Comparison of ENCODE assay signal across 8 mouse cellular contexts in the genomic region with DNA sequence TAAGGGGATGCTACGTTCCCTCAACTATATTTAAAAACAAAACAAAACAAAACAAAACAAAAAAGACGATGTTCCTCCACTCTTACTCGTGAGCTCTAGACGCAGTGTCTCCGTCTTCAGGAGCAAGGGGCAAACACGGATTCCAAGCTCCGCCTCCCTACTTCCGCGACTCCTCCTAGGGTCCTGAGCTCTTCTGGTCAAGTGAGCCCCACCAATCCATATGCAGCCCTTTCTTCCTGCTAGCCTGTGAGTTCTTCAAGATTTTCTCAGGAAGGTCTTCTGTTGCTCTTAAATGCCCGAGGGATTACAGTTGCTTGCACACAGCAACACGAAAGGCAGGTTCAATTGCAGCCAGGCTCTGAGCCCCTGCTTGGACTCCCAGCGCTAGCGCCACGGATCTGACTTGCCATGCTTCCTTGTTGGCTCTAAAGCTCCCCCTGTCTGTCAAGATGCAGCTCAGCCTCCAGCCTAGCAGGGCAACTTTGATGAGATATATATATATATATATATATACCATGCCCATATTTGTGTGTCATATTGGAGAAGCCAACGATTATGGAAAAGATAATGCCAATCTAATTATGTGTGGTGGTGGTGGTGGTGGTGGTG. TPM values are rescaled to one million over a fixed set of nuclear protein-coding genes. Genes with fewer than 3 reads are reported as not detected.
DNase-seq lines count a peak whose midpoint lies in the region; ATAC-seq and TF ChIP-seq lines count a peak whose summit lies in the region.

No protein-coding gene starts in this region.

- H3K4me2 ChIP-seq in forebrain, embryonic 16.5 days (ENCODE audit: low read length) = 0 out of 2 replicates have a peak overlapping the region, but pooled peaks have one; percentile 22
- peak overlapping the region; percentile 62 for H3K4me2 ChIP-seq in intestine, postnatal 0 days (replicated peaks; ENCODE audit: low read depth)
- peak overlapping the region; percentile 55 for H3K4me2 ChIP-seq in lung, embryonic 16.5 days (ENCODE audit: low read depth, low read length)

- H3K27ac ChIP-seq in forebrain, embryonic 16.5 days (ENCODE audit: low read length) = no peak overlapping the region
- no peak overlapping the region for H3K27ac ChIP-seq in intestine, postnatal 0 days (ENCODE audit: low read depth, low read length)
- H3K27ac ChIP-seq in lung, embryonic 16.5 days (ENCODE audit: low read length) = no peak overlapping the region

- no peaks in the 10 kb centered on the region for H3K27me3 ChIP-seq in forebrain, embryonic 16.5 days (replicated peaks; ENCODE audit: control insufficient read depth, insufficient read depth, low read length)
- H3K27me3 ChIP-seq in intestine, postnatal 0 days (replicated peaks; ENCODE audit: control insufficient read depth, insufficient read depth, low read length) = no peaks in the 10 kb centered on the region
- no peaks in the 10 kb centered on the region for H3K27me3 ChIP-seq in lung, embryonic 16.5 days (ENCODE audit: control insufficient read depth, insufficient read depth, low read depth, low read length)

- H3K36me3 ChIP-seq in forebrain, embryonic 16.5 days (ENCODE audit: control insufficient read depth, insufficient read depth) = no peaks in the 10 kb centered on the region
- no peaks in the 10 kb centered on the region for H3K36me3 ChIP-seq in intestine, postnatal 0 days (ENCODE audit: control insufficient read depth, insufficient read depth)
- H3K36me3 ChIP-seq in lung, embryonic 16.5 days (ENCODE audit: control insufficient read depth, insufficient read depth, low read length) = no peaks in the 10 kb centered on the region

- no peak for ATAC-seq in forebrain, embryonic 16.5 days
- 0 out of 2 replicates have a peak, but pooled peaks have one; percentile 31 for ATAC-seq in intestine, postnatal 0 days
- ATAC-seq in lung, embryonic 16.5 days (ENCODE audit: low read depth) = peak; percentile 43; the same call in 1 of the 2 replicates

- H3K4me3 ChIP-seq in forebrain, embryonic 16.5 days (replicated peaks; ENCODE audit: low read length) = no peak overlapping the region
- peak overlapping the region; percentile 27 for H3K4me3 ChIP-seq in intestine, postnatal 0 days (ENCODE audit: low read depth, low read length)
- H3K4me3 ChIP-seq in lung, embryonic 16.5 days (ENCODE audit: low read length) = peak overlapping the region; percentile 42

- H3K4me1 ChIP-seq in forebrain, embryonic 16.5 days (replicated peaks; ENCODE audit: control insufficient read depth, insufficient read depth, low read length) = no peaks in the 10 kb centered on the region
- H3K4me1 ChIP-seq in intestine, postnatal 0 days (replicated peaks; ENCODE audit: control insufficient read depth, insufficient read depth, low read length) = no peaks in the 10 kb centered on the region
- 0 out of 2 replicates have a peak, but pooled peaks cover 4% of the 10 kb centered on the region for H3K4me1 ChIP-seq in lung, embryonic 16.5 days (replicated peaks; ENCODE audit: control insufficient read depth, insufficient read depth, low read length)

- TF ChIP-seq CTCF in intestine, postnatal 0 days (IDR thresholded peaks at IDR 0.05; ENCODE audit: low read depth) = peak; percentile 65

- H3K9me3 ChIP-seq in forebrain, embryonic 16.5 days (ENCODE audit: control insufficient read depth, low read length) = no peaks in the 10 kb centered on the region
- no peaks in the 10 kb centered on the region for H3K9me3 ChIP-seq in intestine, postnatal 0 days (ENCODE audit: control insufficient read depth)
- H3K9me3 ChIP-seq in lung, embryonic 16.5 days (ENCODE audit: control insufficient read depth, low read length) = no peaks in the 10 kb centered on the region

- WGBS in forebrain, embryonic 16.5 days = 26% methylated on average over 15 of the region's 15 CpGs
- 13% methylated on average over 15 of the region's 15 CpGs for WGBS in intestine, postnatal 0 days
- 12% methylated on average over 15 of the region's 15 CpGs for WGBS in lung, embryonic 16.5 days

- peak; percentile 19 to 38 for DNase-seq in CD8-positive naive resting alpha-beta T cell, adult 2 months (ENCODE audit: low read depth in 2 of 2, low spot score in 2 of 2)
- peak; percentile 42 for DNase-seq in MN1 (ENCODE audit: low spot score)
- DNase-seq in spleen, postnatal 36 days (ENCODE audit: low spot score in 2 of 2) = peak; percentile 18 to 34
- no peak for DNase-seq in cerebellum, adult 8-10 months
- no peak for DNase-seq in urinary bladder, postnatal 25 days (ENCODE audit: low spot score)

- H3K9ac ChIP-seq in forebrain, embryonic 16.5 days (replicated peaks; ENCODE audit: low read depth, low read length) = no peak overlapping the region
- H3K9ac ChIP-seq in intestine, postnatal 0 days (ENCODE audit: low read depth, low read length) = no peak overlapping the region
- peak overlapping the region; percentile 48; the same call in 1 of the 2 replicates for H3K9ac ChIP-seq in lung, embryonic 16.5 days (ENCODE audit: low read length)

RNA-seq across cellular contexts. Expression of gene Esrrb, which starts 55.2 kb away (rescaled TPM):
- polyA plus RNA-seq in forebrain, embryonic 16.5 days (2015; fragmentation: Nextera tagmentation; extraction: Ambion mirVana) = 0.24 and 0.27 TPM in 2 replicates
- 0.41 and 0.42 TPM in 2 replicates for polyA plus RNA-seq in intestine, postnatal 0 days (2015; fragmentation: Nextera tagmentation; extraction: Ambion mirVana)
- polyA plus RNA-seq in lung, embryonic 16.5 days (2015; fragmentation: Nextera tagmentation; extraction: Ambion mirVana) = 0.21 and 0.38 TPM in 2 replicates

Comparison
In these comparisons a context has a peak if more than half of its experiments do, and no peak if none do; other contexts are left out.
1. DNase-seq: peak in CD8-positive naive resting alpha-beta T cell, adult 2 months (2 of 2), MN1 (single experiment) and spleen, postnatal 36 days (2 of 2); none in cerebellum, adult 8-10 months (single experiment) and urinary bladder, postnatal 25 days (single experiment).
2. Peak in every context shown above with its lines, with median percentiles within 50 percentile points of each other: H3K4me2 ChIP-seq.